Mouse (Mus musculus) thymus, postnatal 4 days (tissue): Measurements from ENCODE around the gene Slc17a3.

Experiments used
- DNase-seq: peaks from one replicate; pipeline ENCODE4 v3.0.0; 2021

Slc17a3 gene

GRCm38 (mm10) chr13:23839308-23839707, at the start of gene Slc17a3:
TSS of gene Slc17a3 (plus strand) at chr13:23839434.
- DNase-seq, result no peak

- DNase-seq, result peak; percentile 62
Observed at GRCm38 (mm10) chr13:23792520-23792919, 46.7 kb upstream of the Slc17a3 start.

GRCm38 (mm10) chr13:23799405-23799804, 39.8 kb upstream of the Slc17a3 start:
- no peak for DNase-seq

DNA sequence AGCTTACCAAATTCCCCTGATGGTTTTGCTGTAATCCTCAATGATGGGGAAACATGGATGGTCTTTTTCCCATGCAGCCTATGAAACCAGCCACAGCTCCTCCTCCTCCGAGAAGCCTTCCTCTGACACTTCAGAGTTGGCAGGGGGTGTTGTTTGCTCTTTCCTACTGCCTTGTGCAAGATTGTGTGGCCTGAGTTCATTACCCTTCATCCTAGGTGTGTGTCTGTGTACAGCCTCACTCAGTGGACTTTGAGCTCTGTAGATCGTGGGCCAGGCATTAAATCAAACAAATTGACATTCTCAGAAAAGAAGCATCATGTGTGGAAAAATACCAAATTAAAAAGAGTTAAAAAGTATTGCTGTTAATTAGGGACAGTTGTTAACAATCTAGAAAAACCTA, 34.7 kb upstream of the Slc17a3 start:
- DNase-seq, result no peak

DNA sequence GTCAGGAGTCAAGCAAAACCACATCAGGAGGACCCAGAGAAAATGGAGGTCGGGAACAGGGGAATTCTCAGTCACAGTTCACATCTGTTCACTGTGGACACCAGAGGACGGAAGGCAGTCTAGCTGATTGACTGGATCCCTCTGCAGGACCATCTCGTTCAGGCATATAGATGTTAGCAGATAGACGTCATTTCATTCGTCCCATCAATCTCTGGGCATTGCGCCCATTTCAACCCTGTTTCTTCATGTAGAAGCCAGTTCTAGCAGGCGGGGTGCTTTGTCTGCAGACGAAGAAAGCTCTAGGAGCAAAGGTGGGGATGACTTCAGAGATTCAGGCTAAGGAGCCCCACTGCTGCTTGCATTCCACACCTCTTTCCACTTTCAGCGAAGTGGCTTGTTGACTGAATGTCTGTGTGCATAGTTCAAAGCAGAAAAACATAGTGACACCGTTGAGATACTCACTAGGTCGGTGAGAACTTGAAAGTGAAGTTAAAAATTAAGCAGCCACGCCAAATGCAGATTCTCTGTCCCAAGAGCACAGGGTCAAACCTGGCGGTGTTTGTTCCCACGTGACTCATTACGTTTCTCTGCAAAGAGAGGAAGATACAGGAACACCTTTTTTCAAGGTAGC, 32.7 kb upstream of the Slc17a3 start, which contains the start of gene Slc17a2:
Slc17a2 (plus strand) TSS at position 572 of the 631 bp plus-strand sequence.
- no peak for DNase-seq

DNA sequence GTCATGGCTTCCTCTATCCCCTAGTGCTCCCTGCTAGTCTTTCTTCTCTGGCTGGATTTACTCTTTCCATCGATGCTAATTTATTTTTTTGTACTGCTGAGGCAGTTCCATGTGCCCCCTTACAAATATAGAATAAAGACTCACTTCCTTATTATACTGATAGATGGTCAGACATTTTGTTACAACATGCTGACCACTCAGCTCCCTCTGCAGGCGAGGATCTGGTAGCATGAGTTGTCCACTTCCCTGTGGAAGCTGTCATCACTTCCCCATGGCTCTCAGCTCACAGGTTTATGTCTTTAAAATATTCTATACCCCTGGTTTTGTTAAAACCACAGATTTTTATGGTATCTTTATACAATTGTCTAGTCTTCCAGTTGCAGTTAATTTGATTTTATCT, 23.1 kb upstream of the Slc17a3 start:
- DNase-seq, result no peak

GRCm38 (mm10) chr13:23820179-23820940, 18.9 kb upstream of the Slc17a3 start:
- DNase-seq, result no peak

DNA sequence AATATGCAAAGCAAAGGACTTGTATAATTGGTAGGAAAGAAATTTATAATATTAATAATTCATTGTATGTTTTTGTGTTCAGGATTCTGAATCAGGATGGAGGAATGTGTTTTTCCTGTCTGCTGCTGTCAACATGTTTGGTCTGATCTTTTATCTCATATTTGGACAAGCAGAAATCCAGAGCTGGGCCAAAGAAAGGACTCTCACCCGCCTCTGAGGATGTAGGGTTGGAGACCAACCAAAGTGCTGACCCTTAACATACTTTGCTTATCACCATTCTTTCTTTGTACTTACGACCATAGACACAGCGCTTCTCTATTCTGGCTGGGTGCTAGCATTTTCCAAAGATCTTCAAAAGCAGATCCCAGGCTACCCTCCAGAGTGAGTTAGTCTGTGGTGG, 17.0 kb upstream of the Slc17a3 start:
- DNase-seq, result no peak

GRCm38 (mm10) chr13:23826606-23827005, 12.6 kb upstream of the Slc17a3 start:
- DNase-seq, result no peak

DNA sequence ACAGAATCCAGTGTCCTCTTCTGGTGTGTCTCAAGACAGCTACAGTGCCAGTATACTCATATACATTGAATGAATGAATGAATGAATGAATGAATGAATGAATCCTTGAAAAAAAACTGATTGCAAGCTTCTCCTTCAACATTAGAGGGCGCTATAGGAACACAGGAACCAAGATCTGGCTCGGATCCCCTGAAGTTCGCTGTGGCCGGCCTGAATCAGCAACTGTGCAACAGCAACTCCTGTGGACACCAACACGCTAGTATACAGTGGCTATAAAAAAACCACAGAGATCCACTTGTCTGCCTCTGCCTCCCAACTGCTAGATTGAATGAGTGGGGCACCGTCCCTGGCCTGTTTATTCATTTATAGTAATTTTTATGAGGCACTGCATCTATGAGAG, 6.2 kb upstream of the Slc17a3 start:
- DNase-seq, result peak; percentile 24

DNA sequence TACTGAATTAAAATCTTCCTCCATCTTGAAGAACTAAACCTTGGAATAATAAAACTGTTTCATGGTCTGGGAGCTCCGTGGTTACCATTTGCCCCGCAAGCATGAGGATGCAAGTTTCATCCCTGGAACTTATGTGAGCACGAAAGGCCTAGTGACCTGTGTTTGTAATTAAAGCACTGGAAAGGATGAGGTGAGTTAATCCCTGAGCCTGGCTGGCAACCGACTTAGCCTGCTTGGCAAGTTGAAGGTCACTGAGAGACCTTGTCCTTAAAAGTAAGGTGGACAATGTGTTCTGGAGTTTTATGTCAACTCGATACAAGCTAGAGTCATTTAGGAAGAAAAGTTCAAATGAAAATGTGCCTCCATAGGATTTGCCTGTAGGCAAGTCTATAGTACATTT, 4.4 kb upstream of the Slc17a3 start:
- no peak for DNase-seq

DNA sequence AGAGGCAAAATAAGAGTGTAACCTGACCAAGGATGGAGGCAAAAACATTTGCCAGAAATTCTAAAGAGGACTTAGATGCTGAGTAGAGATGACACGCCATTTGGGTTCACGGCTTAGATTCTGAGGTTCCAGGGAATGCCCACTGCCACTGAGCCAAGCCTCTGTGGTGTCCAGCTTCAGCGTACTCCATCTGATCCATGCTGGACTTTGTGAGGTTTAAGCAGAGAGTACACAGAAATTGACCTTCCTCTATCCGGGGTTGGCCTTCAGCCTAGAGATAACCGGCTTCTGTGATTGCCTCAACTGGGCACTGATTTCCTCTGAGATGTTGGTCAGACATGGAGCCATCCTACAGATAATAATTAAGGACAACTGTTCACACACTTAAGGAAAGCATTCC, 2.6 kb upstream of the Slc17a3 start:
- DNase-seq, result no peak

GRCm38 (mm10) chr13:23845851-23846250, 6.6 kb downstream of the Slc17a3 start:
- DNase-seq, result no peak

GRCm38 (mm10) chr13:23849299-23849698, 10.1 kb downstream of the Slc17a3 start:
- DNase-seq, result no peak

DNA sequence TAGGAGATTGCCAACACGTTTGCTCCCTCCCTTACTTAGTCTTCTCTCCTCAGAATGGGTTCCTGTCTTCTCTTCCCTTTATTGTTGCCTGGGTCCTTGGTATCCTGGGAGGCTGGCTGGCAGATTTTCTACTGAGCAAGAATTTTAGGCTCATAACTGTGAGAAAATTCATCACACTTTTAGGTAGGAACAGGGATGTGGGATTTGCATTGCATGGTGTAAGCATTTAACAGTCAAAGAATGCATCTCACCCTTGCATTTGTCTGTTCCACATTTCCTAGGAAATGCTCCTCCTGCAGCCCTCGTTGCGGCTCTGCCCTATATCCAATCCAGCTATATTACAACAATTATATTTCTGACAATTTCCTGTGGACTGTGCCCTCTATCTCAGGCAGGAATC, 17.2 kb downstream of the Slc17a3 start:
- no peak for DNase-seq

GRCm38 (mm10) chr13:23861815-23862214, 22.6 kb downstream of the Slc17a3 start:
- DNase-seq, result no peak

- no peak for DNase-seq
Observed at GRCm38 (mm10) chr13:23864711-23865110, 25.5 kb downstream of the Slc17a3 start.

GRCm38 (mm10) chr13:23866086-23866710, 27.0 kb downstream of the Slc17a3 start:
- no peak for DNase-seq

DNA sequence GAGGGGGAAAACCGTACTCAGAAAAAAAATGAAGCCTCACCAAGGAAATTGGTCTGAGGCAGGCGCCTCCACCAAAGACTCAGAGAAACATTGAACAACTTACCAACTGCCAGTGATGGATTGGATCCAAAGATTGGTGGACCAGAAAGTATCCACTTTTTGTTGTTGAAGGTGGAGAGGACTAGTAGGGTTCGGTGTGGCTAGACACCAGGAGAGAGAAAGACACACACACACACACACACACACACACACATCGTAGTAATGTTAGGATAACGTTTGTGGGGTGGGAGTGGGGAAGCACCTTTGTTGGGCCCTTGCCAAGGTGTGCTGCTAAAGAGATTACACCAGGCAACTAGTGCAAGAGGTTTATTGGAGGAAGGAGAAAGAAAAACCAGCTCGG, 27.8 kb downstream of the Slc17a3 start:
- no peak for DNase-seq

DNA sequence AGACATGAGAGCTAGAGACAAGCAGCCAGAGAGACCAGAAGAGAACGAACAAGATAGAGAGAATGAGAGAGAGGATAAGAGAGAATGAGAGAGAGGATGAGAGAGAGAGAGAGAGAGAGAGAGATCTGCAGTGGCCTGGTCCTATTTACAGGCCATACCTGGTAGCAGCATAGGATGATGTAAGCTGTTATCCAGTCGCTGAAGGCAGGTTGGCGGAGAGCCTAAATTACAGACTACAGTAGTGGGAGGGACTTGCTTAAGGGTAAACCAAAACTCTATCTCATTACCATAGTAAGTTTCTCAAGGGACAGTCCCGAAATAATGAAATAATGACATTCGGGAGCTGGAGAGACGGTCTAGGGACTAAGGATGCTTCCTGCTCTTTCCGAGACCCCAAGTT, 28.2 kb downstream of the Slc17a3 start, which contains the start of gene Slc17a1:
Slc17a1 (plus strand) TSS at position 346 of the 400 bp plus-strand sequence.
- DNase-seq, result no peak

DNA sequence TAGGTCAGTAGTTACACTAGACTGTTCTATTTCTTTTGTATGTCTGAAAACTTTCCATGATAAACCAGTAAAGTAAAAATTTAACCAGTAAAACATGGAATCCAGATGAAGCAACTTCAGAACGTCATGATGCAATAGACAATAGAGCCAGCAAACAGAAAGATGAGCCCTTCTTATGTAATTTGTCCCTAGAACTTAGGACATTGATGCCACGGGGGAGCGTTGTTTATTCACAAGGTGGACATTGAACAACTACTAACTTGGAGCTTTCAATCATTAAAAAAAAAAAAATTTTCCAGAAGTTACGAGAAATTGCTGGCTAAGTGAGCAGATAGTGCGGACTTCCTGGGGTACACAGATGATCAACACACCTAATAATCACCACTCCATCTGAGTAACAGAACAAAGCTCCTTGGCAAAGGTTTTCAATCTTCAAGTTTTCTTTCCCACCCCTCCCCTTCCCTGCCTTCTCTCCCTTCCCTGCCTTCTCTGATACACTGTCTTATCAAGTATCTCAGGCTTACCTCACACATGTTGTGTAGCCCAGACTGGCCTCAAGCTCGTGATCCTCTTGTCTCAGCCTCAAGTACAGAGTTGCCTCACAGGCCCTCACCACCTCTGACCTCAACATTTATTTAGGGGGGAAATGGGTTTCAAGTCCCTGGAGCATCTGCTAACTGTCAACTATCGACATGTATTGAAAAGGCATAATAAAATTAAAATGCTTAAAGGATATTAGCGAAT, 29.7 kb downstream of the Slc17a3 start:
- no peak for DNase-seq

DNA sequence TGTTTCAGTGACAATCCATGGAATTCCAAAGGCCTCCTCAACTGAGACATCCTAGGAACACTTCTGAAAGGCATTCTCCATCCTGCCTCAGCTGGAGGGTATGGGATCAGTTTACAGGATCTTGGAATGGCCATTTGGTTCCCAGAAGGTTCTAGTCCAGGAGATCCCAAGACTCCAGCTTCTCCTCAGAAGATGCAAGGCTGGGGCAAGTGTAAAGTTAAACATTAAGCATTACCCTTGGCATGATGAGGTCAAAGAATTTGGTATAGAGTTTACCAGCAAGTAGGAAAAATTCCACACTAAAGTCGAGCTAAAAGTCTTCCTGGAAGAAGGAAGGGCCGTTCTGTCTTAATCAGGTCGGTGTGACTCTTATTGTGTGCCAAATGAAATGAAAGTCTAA, 30.8 kb downstream of the Slc17a3 start:
- DNase-seq, result no peak

GRCm38 (mm10) chr13:23873141-23873540, 33.9 kb downstream of the Slc17a3 start:
- no peak for DNase-seq
